Mouse (Mus musculus): Measurements from ENCODE around the gene Pcp4l1. TPM values are rescaled to one million over a fixed set of nuclear protein-coding genes. Genes with fewer than 3 reads are reported as not detected.

Gene Pcp4l1
- polyA plus RNA-seq, 2 experiments = 3.9 to 6.0 TPM

GRCm38 (mm10) chr1:171232800-171233730, 37.0 kb upstream of the Pcp4l1 start:
- Histone ChIP-seq H3K9me3 (ENCODE audit: control insufficient read depth, low read length) (no peaks in the 10 kb centered on the region), H3K27me3 (ENCODE audit: control insufficient read depth, insufficient read depth, low read length) (no peaks in the 10 kb centered on the region), H3K27ac (replicated peaks; ENCODE audit: low read depth, low read length) (no peak overlapping the region), H3K9ac (ENCODE audit: low read depth, low read length, severe bottlenecking) (no peak overlapping the region), H3K4me1 (ENCODE audit: control insufficient read depth, insufficient read depth, low read length) (0 out of 2 replicates have a peak, but pooled peaks cover 10% of the 10 kb centered on the region), H3K4me2 (replicated peaks; ENCODE audit: low read depth, low read length, severe bottlenecking) (no peak overlapping the region), H3K36me3 (ENCODE audit: control insufficient read depth, insufficient read depth, low read length) (peaks cover 48% of the 10 kb centered on the region), H3K4me3 (replicated peaks; ENCODE audit: low read length) (no peak overlapping the region)
- no peak for TF ChIP-seq POLR2A (IDR thresholded peaks at IDR 0.05; ENCODE audit: borderline replicate concordance, extremely low read depth, insufficient read depth, insufficient read length)
- no peak for ATAC-seq (ENCODE audit: low FRiP score, low read depth)
- DNase-seq (ENCODE audit: low spot score) = no peak
- WGBS = 85% methylated on average over 12 of the region's 12 CpGs

DNA sequence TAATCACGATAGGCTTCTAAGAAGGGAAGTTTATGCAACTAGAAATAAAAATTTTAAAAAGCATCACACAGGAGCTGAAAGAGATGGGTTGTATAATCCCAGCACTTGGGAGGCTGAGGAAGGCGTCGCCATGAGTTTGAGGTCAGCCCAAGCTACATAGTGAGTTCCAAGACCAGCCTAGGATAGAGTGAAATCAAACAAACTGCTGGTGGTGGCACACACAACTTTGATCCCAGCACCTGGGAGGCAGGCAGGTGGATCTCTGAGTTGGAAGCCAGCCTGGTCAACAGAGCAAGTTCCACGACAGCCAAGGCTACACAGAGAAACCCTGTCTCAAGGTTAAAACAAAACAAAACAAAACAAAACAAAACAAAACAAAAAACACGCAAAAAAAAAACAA, 36.3 kb upstream of the Pcp4l1 start:
- no peak for DNase-seq (ENCODE audit: low spot score)
- Histone ChIP-seq H3K27me3 (ENCODE audit: control insufficient read depth, insufficient read depth, low read length) (no peaks in the 10 kb centered on the region), H3K4me1 (ENCODE audit: control insufficient read depth, insufficient read depth, low read length) (0 out of 2 replicates have a peak, but pooled peaks cover 10% of the 10 kb centered on the region), H3K36me3 (ENCODE audit: control insufficient read depth, insufficient read depth, low read length) (peaks cover 41% of the 10 kb centered on the region), H3K27ac (replicated peaks; ENCODE audit: low read depth, low read length) (no peak overlapping the region), H3K4me3 (replicated peaks; ENCODE audit: low read length) (no peak overlapping the region), H3K9me3 (ENCODE audit: control insufficient read depth, low read length) (no peaks in the 10 kb centered on the region), H3K4me2 (replicated peaks; ENCODE audit: low read depth, low read length, severe bottlenecking) (no peak overlapping the region), H3K9ac (ENCODE audit: low read depth, low read length, severe bottlenecking) (no peak overlapping the region)
- 86% methylated on average over 5 of the region's 5 CpGs for WGBS
- no peak for ATAC-seq (ENCODE audit: low FRiP score, low read depth)
- TF ChIP-seq POLR2A (IDR thresholded peaks at IDR 0.05; ENCODE audit: borderline replicate concordance, extremely low read depth, insufficient read depth, insufficient read length) = no peak

DNA sequence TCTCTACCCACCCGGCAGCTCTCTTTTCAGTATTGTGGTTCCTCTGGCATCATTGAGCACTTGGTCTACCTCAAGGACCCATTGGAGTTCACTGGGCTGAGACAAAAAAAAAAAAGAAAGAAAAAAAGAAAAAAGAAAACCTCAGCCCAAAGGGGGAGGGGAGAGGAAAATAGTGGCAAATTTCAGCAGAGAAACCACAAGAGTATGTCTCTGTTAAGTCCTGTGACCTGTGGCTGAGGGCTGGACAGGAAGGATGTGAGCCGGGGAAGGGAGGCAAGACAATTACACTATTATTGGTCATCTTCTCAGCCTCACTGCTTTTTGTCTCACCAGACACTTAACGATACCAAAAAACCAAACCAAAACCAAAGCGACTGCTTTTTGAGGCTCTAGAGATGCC, 35.8 kb upstream of the Pcp4l1 start:
- peaks cover 36% of the 10 kb centered on the region for H3K36me3 ChIP-seq (ENCODE audit: control insufficient read depth, insufficient read depth, low read length)
- no peak for TF ChIP-seq POLR2A (IDR thresholded peaks at IDR 0.05; ENCODE audit: borderline replicate concordance, extremely low read depth, insufficient read depth, insufficient read length)
- DNase-seq (ENCODE audit: low spot score) (no peak), ATAC-seq (ENCODE audit: low FRiP score, low read depth) (no peak)
- no peaks in the 10 kb centered on the region for H3K27me3 ChIP-seq (ENCODE audit: control insufficient read depth, insufficient read depth, low read length)
- H3K9me3 ChIP-seq (ENCODE audit: control insufficient read depth, low read length) = no peaks in the 10 kb centered on the region
- H3K9ac ChIP-seq (ENCODE audit: low read depth, low read length, severe bottlenecking) = no peak overlapping the region
- H3K4me3 ChIP-seq (replicated peaks; ENCODE audit: low read length) = no peak overlapping the region
- WGBS = 80% methylated on average over 4 of the region's 4 CpGs
- no peak overlapping the region for H3K27ac ChIP-seq (replicated peaks; ENCODE audit: low read depth, low read length)
- H3K4me2 ChIP-seq (replicated peaks; ENCODE audit: low read depth, low read length, severe bottlenecking) = no peak overlapping the region
- H3K4me1 ChIP-seq (ENCODE audit: control insufficient read depth, insufficient read depth, low read length) = 0 out of 2 replicates have a peak, but pooled peaks cover 10% of the 10 kb centered on the region

DNA sequence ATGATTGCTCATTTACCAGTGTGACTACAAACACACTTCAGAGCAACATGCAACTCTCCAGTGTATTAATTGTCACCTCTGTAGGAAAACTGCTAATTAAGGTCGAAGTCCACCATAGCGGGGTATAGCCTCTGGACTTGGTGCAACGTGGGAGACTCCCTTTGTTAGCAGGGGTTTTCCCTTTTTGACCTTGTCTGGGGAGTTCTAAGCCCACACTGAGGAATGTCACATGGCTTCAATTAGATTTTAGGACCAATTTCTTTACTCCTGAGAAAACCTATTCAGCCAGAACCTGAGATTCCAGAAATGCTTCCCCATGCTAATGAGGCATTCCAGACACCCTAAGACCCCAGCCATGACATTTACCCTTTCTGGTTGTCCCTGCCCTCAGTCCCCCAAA, 34.1 kb upstream of the Pcp4l1 start:
- DNase-seq (ENCODE audit: low spot score) (no peak), ATAC-seq (ENCODE audit: low FRiP score, low read depth) (no peak)
- H3K9ac ChIP-seq (ENCODE audit: low read depth, low read length, severe bottlenecking) = no peak overlapping the region
- H3K9me3 ChIP-seq (ENCODE audit: control insufficient read depth, low read length) = no peaks in the 10 kb centered on the region
- H3K4me2 ChIP-seq (replicated peaks; ENCODE audit: low read depth, low read length, severe bottlenecking) = no peak overlapping the region
- 0 out of 2 replicates have a peak, but pooled peaks cover 10% of the 10 kb centered on the region for H3K4me1 ChIP-seq (ENCODE audit: control insufficient read depth, insufficient read depth, low read length)
- peaks cover 20% of the 10 kb centered on the region for H3K36me3 ChIP-seq (ENCODE audit: control insufficient read depth, insufficient read depth, low read length)
- no peaks in the 10 kb centered on the region for H3K27me3 ChIP-seq (ENCODE audit: control insufficient read depth, insufficient read depth, low read length)
- no peak overlapping the region for H3K4me3 ChIP-seq (replicated peaks; ENCODE audit: low read length)
- 31% methylated on average over 3 of the region's 3 CpGs for WGBS
- H3K27ac ChIP-seq (replicated peaks; ENCODE audit: low read depth, low read length) = no peak overlapping the region
- no peak for TF ChIP-seq POLR2A (IDR thresholded peaks at IDR 0.05; ENCODE audit: borderline replicate concordance, extremely low read depth, insufficient read depth, insufficient read length)

GRCm38 (mm10) chr1:171229750-171230149, 33.7 kb upstream of the Pcp4l1 start:
- H3K9me3 ChIP-seq (ENCODE audit: control insufficient read depth, low read length) = no peaks in the 10 kb centered on the region
- H3K4me3 ChIP-seq (replicated peaks; ENCODE audit: low read length) = no peak overlapping the region
- no peak for TF ChIP-seq POLR2A (IDR thresholded peaks at IDR 0.05; ENCODE audit: borderline replicate concordance, extremely low read depth, insufficient read depth, insufficient read length)
- no peak overlapping the region for H3K9ac ChIP-seq (ENCODE audit: low read depth, low read length, severe bottlenecking)
- H3K4me2 ChIP-seq (replicated peaks; ENCODE audit: low read depth, low read length, severe bottlenecking) = no peak overlapping the region
- peaks cover 15% of the 10 kb centered on the region for H3K36me3 ChIP-seq (ENCODE audit: control insufficient read depth, insufficient read depth, low read length)
- no peak for ATAC-seq (ENCODE audit: low FRiP score, low read depth)
- H3K27ac ChIP-seq (replicated peaks; ENCODE audit: low read depth, low read length) = no peak overlapping the region
- DNase-seq (ENCODE audit: low spot score) = no peak
- WGBS = 39% methylated on average over 6 of the region's 6 CpGs
- H3K27me3 ChIP-seq (ENCODE audit: control insufficient read depth, insufficient read depth, low read length) = no peaks in the 10 kb centered on the region
- 0 out of 2 replicates have a peak, but pooled peaks cover 10% of the 10 kb centered on the region for H3K4me1 ChIP-seq (ENCODE audit: control insufficient read depth, insufficient read depth, low read length)

All from limb, embryonic 14.5 days (tissue).